Mouse (Mus musculus) induced T-regulatory cell, adult 2 months (primary cell): ENCODE data around the gene Hdhd5.

Experiments
- DNase-seq: peaks from one replicate; pipeline ENCODE4 v3.0.0-alpha.2; 2012; ENCODE audit warnings: low read depth

The Hdhd5 gene

GRCm38 (mm10) chr6:120483211-120483626 is 47.9 kb downstream of the Hdhd5 start:
- peak; percentile 79 for DNase-seq

DNA sequence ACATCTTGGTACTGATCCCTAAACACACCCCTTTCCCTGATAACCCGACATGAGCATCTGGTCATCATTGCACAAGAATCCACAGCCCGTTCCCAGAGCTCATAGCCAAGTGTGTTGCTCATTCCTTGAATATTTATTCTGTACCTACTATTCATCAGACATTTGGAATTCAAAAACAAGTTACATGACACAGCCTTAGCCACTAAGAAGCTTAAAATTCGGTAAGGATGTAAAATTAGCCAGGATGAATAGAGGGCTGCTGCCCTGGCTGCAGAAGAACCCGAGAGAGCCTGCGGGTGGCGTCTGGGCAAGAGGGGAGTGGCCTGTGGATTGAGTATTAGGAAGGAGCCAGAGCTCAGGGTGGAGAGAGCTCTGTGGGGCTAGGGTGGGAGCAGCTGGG is 48.4 kb downstream of the Hdhd5 start:
- no peak for DNase-seq

- DNase-seq, result no peak
These were observed 49.1 kb downstream of the Hdhd5 start for GRCm38 (mm10) chr6:120482021-120482420.

DNA sequence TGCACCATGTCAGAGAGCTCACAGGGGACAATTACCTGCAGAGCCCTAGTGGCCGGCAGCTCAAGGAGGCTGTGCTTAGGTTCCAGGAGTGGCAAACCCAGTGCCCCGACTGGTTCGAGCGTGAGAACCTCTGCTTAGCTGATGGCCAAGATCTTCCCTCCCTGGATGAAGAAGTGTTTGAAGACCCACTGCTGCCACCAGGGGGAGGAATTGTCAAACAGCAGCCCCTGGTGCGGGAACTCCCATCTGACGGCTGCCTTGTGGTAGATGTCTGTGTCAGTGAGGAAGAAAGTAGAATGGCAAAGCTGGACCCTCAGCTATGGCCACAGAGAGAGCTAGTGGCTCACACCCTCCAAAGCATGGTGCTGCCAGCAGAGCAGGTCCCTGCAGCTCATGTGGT is 49.6 kb downstream of the Hdhd5 start:
- peak; percentile 65 for DNase-seq

DNA sequence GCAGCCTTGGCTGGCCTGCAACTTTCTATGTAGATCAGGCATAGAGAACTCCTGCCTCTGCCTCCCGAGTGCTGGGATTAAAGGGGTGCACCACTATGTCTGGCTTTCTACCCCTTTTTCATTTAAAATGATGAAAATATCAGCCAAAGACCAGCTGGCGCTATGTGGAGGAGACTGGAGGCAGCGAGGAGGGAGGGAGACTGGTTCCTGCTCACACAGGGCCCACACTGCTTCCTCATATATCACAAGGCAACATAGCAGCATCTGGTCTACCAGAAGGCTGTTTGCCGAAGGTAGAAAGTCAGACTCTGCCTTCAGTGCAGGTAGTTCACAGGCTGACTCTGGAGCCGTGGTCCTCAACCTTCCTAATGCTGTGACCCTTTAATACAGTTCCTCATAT is 50.8 kb downstream of the Hdhd5 start:
- DNase-seq, result no peak

DNA sequence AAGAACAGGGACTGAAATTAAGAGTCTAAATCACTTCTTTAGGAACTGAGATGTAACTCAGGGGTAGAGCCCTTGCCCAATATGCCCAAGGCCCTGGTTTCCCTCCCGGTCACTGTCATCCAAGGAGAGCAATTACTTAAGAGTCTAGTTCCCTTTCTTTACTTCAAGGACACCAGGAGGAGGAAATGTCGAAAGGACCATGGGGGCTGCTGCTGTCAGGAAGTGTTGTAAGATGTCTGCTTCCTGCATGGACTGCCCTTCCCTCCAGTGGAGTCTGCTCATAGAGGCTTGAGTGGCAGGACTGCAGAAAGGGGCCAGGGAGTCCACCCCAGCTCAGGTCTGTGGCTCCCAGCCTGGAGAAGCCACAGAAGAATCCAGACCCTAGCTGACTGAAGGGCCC is 51.8 kb downstream of the Hdhd5 start:
- no peak for DNase-seq

DNA sequence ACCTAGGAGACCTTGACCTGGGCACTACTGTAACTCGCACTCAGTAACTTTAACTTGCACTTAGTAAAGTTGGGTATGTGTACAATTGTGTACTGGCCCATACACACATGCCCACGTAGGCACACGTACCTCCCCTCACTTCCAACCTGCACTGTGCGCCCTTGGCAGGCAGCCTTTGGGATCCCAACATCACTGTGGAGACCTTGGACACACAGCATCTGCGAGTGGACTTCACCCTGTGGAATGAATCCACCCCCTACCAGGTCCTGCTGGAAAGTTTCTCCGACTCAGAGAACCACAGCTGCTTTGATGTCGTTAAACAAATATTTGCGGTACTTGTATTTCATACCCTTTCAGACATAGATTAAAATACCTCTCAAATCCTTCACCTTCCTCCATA is 55.8 kb downstream of the Hdhd5 start:
- DNase-seq, result no peak

GRCm38 (mm10) chr6:120473427-120473826 is 57.7 kb downstream of the Hdhd5 start:
- DNase-seq, result no peak

DNA sequence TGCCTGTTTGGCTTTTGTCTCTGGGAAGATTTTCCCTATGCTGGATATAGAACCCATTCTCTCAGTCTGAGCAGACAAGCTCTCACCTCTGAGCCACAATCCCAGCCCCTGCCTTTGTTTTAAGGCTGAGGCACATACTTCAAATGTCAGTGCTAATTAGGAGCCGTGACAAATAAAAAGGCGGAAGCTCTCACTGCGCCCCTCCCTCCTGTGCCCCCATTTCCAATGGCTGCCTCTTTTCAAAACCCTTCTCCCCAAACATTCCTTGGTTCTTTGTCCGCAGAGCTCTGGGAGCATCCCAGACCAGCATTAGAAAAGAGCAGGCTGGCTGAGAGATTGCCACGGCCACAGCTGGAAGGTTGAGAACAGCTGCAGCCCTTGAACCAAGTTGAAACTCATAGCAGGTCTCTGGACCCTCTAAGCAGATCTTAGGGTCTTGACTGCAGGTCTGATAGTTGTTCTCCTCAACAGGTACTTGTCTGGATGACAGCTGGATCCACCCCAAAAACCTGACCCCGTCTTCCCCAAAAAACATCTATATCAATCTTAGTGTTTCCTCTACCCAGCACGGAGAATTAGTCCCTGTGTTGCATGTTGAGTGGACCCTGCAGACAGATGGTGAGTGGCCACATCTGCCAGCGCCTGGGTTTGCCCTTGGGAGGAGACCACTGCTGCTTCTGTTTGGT is 58.5 kb downstream of the Hdhd5 start:
- no peak for DNase-seq

GRCm38 (mm10) chr6:120471991-120472441 is 59.1 kb downstream of the Hdhd5 start:
- DNase-seq, result peak; percentile 24

DNA sequence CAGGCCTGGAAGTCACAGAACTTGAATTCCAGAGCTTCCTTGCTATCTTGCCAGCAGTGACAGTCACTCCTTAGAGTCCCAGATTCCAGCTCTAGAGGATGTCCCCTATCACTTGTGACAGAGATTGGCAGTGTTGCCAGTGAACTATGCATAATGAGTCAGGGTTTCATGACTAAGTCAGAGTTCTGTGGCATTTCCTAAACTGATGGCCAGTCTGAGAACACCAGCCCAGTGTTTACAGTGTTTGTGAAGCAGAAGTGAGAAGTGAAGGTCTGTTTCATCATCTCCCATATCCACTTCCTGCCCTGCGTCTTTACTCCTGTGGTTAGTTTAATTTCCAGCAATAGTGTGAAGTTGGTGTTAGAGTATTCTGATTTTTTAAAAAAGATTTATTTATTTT is 60.5 kb downstream of the Hdhd5 start:
- peak; percentile 61 for DNase-seq

DNA sequence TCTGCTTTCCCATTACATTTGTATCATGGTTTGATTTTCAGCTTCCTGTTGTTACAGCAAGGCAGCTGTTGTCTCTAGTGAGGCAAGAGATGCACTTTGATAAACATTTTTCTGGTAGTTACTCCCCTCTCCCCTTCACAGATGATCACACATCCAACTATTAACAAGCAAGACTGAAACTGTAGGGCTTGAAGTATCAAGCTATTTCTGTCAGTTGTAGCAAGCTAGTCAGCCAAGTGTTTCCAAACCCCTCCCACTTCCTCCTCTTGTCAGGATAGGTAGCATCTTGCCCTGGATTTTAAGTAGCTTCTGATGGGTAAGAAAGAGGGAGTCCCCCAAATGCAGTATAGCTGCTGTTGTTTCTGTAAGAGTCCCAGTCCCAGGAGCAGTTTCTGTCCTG is 61.3 kb downstream of the Hdhd5 start:
- DNase-seq, result peak; percentile 56

GRCm38 (mm10) chr6:120469268-120469667 is 61.9 kb downstream of the Hdhd5 start:
- peak; percentile 52 for DNase-seq

DNA sequence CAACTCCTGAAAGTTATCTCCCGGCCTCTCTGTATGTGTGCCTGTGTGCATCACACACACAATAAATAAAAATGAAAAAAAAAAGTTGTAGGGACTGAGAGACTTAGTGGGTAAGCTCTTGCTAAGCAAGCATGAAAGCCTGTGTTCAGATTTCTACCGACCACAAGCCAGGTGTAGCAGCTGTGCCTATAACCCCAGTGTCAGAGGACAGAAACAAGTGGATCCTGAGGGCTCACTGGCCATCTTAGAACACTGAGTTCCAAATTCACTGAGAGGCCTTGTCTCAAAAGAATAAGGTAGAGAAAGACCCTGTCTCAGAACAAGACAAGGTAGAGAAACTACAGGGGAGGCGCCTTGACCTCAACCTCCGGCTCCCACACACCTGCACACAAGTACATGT is 62.9 kb downstream of the Hdhd5 start:
- peak; percentile 24 for DNase-seq

DNA sequence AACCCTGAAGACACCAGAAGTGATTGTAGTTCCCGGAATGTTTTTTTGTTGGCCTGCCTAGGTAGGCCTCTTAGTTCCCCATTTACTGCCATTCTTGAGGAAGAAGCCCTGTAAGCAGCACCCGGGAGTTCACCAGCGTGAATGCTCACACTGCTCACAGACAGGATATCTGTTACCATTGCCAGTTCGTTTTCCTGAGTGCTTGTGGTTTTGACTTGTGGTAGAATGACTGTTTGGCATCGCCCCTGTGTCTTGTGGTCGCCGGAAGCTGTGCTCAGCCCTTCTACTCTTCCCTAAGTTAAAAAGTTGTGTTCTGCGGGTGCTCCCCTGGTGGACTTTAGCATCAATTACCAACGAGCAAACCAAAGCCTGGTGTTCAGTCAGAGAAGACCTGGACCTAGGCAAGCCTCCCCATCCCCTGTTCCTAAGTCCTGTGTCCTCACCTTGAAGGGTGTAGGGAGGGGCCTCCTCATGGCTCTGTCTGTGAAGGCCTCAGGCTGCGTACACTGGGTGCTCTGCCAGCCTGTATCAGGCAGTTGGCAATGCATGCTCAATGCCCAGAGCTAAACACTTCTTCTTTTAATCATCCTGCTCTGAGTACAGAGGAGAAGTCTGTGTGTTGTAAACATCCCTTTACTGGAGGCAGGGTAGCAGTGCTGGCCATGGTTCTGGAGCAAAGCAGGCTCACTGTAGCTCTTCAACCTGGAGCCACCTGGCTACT is 64.3 kb downstream of the Hdhd5 start:
- DNase-seq, result peak; percentile 86

DNA sequence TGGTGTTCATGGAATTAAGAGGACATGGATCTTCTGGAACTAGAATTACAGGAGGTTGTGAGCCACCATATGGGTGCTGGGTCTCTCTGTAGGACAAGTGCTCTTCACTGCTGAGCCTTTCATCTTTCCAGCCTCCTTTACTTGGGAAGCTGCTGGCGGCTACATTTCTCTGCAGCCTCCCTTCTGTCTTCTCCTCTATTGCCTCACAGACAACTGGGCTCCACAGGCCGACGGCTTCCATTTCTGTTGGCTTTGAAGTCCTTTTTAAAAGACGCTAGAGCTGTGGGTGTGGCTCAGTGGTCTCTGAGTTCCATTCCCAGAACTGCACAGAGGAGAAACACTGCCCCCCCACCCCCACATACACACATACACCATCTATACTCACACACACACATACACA is 65.7 kb downstream of the Hdhd5 start:
- peak; percentile 34 for DNase-seq

- peak; percentile 38 for DNase-seq
These were observed 66.6 kb downstream of the Hdhd5 start for GRCm38 (mm10) chr6:120464406-120464939.

DNA sequence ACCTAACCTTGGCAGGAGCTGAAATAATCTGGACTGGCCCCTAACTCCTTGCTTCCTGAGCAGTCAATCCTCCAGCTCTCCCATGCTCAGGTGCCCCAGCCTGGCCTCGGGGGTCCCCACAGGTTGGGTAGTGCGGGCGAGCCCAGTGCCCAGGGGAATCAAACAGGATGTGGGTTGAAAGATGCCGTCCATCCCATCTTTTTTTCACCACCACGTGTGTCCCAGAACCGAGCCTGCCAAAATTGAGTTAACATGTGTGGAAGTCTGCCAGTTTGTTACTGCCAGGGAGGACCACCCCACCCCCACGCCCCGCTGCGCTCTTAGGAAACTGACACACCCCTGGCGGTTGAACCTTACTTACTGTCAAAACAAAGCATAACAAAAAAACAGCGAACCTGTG is 67.2 kb downstream of the Hdhd5 start:
- DNase-seq, result peak; percentile 83

DNA sequence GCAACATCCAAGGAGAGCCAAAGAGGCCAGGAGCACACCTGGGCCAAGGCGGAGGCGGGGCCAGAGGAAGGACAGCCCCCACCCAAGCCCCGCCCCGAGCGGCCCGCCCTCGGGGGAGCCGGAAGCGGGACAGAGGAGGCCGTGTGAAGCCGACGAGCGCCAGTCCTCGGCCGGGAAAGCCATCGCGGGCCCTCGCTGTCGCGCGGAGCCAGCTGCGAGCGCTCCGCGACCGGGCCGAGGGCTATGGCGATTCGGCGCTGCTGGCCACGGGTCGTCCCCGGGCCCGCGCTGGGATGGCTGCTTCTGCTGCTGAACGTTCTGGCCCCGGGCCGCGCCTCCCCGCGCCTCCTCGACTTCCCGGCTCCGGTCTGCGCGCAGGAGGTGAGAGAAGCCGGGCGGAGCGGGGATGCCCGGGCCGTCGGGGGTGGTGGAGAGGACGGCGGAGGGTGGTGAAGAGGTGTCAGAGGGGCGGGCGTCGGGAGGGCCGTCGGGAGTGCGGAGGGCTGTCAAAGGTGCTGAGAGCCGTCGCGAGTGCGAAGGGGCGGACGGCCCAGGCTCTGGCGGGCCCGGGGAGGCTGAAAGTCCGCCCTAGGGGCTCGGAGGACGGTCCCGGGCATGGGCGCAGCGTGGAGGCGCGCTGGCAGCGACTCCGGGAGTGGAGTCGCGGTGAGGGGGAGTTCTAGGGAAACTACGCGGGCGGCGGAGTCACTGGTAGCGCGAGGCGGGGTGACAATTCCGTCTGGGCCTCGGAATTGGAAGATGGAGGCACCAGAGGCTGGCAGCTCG is 67.8 kb downstream of the Hdhd5 start, which contains the start of gene Il17ra:
Gene Il17ra, plus strand, starts transcription at position 162 of the 786 bp plus-strand sequence.
- peak; percentile 92 for DNase-seq

DNA sequence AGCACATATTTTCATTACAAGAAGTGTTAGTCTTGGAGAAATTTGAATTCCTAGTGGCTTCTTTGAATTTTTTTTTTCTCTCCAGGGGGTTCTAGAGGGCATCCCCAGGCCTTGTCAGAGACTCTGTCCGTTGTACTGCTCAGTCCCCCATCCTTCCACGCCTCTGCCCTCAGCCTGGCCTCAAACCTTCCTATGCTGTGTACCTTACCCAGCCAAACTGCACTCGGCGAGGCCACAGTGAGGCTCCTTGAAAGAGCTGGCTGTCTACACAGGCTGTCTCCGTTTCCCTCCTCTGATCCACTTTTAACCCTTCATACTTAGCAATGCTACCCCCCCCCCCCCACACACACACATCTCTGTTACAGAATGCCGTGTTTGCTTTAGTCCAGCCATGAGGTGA is 68.9 kb downstream of the Hdhd5 start:
- no peak for DNase-seq

- DNase-seq, result no peak
These were observed 69.9 kb downstream of the Hdhd5 start for GRCm38 (mm10) chr6:120461217-120461616.
